Mouse (Mus musculus): Measurements from ENCODE around the gene Abhd12.

DNA sequence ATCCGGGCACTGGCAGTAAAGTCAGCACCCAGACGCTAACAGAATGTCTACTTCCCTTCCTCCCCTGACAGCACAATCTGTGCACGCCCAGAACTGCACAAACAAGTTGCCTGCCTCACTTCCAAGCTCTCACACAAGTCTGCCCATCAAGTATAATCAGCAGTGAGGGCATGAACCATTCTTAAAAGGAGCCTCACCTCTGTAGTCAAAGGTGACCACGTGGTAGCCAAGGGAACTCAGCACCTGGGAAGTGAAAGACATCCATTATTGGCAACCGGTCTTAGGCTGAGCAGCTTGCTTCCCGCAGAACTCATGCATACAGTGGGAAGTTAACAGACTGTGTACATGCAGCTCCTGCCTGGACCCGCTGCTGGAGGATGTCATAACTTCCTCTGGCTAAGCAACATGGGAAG, 62.5 kb downstream of the Abhd12 start:
- no peak for TF ChIP-seq POLR2A (IDR thresholded peaks at IDR 0.05; ENCODE audit: low read depth, low read length)
- no peak for TF ChIP-seq CTCF (IDR thresholded peaks at IDR 0.05; ENCODE audit: extremely low read depth, insufficient read depth, insufficient read length, insufficient replicate concordance)
